In the genomic region with DNA sequence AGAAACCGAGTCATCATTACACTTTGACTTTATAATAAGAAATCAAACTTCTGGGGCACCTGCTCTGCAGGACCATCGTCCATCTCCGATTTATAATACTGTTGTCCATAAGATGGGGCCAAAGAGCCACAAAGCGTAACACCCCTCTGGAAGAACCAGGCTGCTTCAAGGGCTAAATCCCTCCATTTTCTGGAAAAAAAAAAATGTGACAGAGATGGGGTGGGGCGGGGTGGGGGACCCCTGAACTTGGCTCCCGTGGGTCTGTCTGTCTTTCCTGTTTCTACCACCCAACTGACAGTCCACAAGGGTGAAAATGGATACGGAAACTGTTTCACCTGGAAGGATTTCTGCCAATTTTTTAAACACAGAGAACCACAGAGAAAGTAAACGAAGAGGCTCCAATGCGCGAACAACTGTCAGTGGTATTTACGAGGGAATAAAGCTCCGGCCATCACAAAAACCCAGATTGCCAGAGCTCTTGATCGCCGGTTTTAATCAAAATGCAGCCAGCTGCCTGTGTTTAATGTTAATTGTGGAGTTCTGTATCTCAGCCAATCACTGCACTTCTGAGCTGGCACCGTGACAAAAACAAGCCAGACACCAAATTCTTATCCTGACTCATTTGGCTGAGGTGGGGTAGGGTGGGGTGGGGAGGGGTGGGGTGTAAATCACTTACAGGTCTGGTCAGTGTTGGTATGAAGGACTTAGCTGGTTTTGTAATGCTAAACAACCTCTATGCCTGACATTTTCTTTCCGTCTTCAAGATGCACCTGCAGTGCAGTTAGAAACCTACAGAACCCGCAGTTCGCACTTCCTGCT, we compare ENCODE assay signal across 8 mouse cellular contexts.
DNase-seq lines count a peak whose midpoint lies in the region; ATAC-seq lines count a peak whose summit lies in the region.

No protein-coding gene starts in this region.

- peaks cover 40% of the 10 kb centered on the region for H3K27me3 ChIP-seq in embryonic facial prominence, embryonic 10.5 days (replicated peaks; ENCODE audit: low read depth, poor library complexity, severe bottlenecking)
- H3K27me3 ChIP-seq in heart, embryonic 16.5 days (ENCODE audit: control insufficient read depth, insufficient read depth, low read length) = 0 out of 2 replicates have a peak, but pooled peaks cover 3% of the 10 kb centered on the region
- no peaks in the 10 kb centered on the region; the same call in 1 of the 2 replicates for H3K27me3 ChIP-seq in liver, embryonic 16.5 days (ENCODE audit: control insufficient read depth, insufficient read depth, low read depth, low read length)
- H3K27me3 ChIP-seq in neural tube, embryonic 13.5 days = peaks cover 18% of the 10 kb centered on the region

- H3K36me3 ChIP-seq in embryonic facial prominence, embryonic 10.5 days (replicated peaks) = no peaks in the 10 kb centered on the region
- no peaks in the 10 kb centered on the region for H3K36me3 ChIP-seq in heart, embryonic 16.5 days (ENCODE audit: control insufficient read depth, insufficient read depth)
- no peaks in the 10 kb centered on the region for H3K36me3 ChIP-seq in liver, embryonic 16.5 days (ENCODE audit: control insufficient read depth, insufficient read depth)
- H3K36me3 ChIP-seq in neural tube, embryonic 13.5 days = no peaks in the 10 kb centered on the region

- H3K4me3 ChIP-seq in embryonic facial prominence, embryonic 10.5 days = peak overlapping the region; percentile 45
- peak overlapping the region; percentile 55 for H3K4me3 ChIP-seq in heart, embryonic 16.5 days (ENCODE audit: low read length)
- peak overlapping the region; percentile 30 for H3K4me3 ChIP-seq in liver, embryonic 16.5 days (ENCODE audit: low read depth, low read length)
- H3K4me3 ChIP-seq in neural tube, embryonic 13.5 days = peak overlapping the region; percentile 31

- peak overlapping the region; percentile 39; the same call in 1 of the 2 replicates for H3K9ac ChIP-seq in heart, embryonic 16.5 days (ENCODE audit: low read length)
- 0 out of 2 replicates have a peak overlapping the region, but pooled peaks have one; percentile 15 for H3K9ac ChIP-seq in liver, embryonic 16.5 days (ENCODE audit: low read depth, low read length)
- H3K9ac ChIP-seq in neural tube, embryonic 13.5 days = peak overlapping the region; percentile 17

- no peak overlapping the region; the same call in 1 of the 2 replicates for H3K27ac ChIP-seq in embryonic facial prominence, embryonic 10.5 days (replicated peaks)
- H3K27ac ChIP-seq in heart, embryonic 16.5 days (ENCODE audit: low read length) = no peak overlapping the region
- H3K27ac ChIP-seq in liver, embryonic 16.5 days (ENCODE audit: low read length) = peak overlapping the region; percentile 56; the same call in 1 of the 2 replicates
- H3K27ac ChIP-seq in neural tube, embryonic 13.5 days (replicated peaks) = no peak overlapping the region

- 9% methylated on average over 18 of the region's 18 CpGs for WGBS in embryonic facial prominence, embryonic 10.5 days
- WGBS in heart, embryonic 16.5 days = 8% methylated on average over 18 of the region's 18 CpGs
- WGBS in liver, embryonic 16.5 days (ENCODE audit: insufficient replicate concordance) = 11% methylated on average over 18 of the region's 18 CpGs
- 6% methylated on average over 18 of the region's 18 CpGs for WGBS in neural tube, embryonic 13.5 days

- peaks cover 4% of the 10 kb centered on the region; the same call in 1 of the 2 replicates for H3K9me3 ChIP-seq in embryonic facial prominence, embryonic 10.5 days
- no peaks in the 10 kb centered on the region for H3K9me3 ChIP-seq in heart, embryonic 16.5 days (replicated peaks; ENCODE audit: control insufficient read depth, low read length)
- H3K9me3 ChIP-seq in liver, embryonic 16.5 days (replicated peaks; ENCODE audit: control insufficient read depth, low read length) = no peaks in the 10 kb centered on the region
- no peaks in the 10 kb centered on the region for H3K9me3 ChIP-seq in neural tube, embryonic 13.5 days

- peak overlapping the region; percentile 87 for H3K4me2 ChIP-seq in heart, embryonic 16.5 days (ENCODE audit: low read depth, low read length)
- H3K4me2 ChIP-seq in liver, embryonic 16.5 days (ENCODE audit: low read depth, low read length) = peak overlapping the region; percentile 56
- peak overlapping the region; percentile 62 for H3K4me2 ChIP-seq in neural tube, embryonic 13.5 days

- H3K4me1 ChIP-seq in embryonic facial prominence, embryonic 10.5 days = peaks cover 23% of the 10 kb centered on the region
- peaks cover 14% of the 10 kb centered on the region for H3K4me1 ChIP-seq in heart, embryonic 16.5 days (ENCODE audit: control insufficient read depth, insufficient read depth, low read length)
- peaks cover 8% of the 10 kb centered on the region for H3K4me1 ChIP-seq in liver, embryonic 16.5 days (ENCODE audit: control insufficient read depth, low read depth, low read length)
- H3K4me1 ChIP-seq in neural tube, embryonic 13.5 days (replicated peaks) = peaks cover 20% of the 10 kb centered on the region

- peak; percentile 46; the same call in 1 of the 2 replicates for ATAC-seq in heart, embryonic 16.5 days (replicated peaks; ENCODE audit: extremely low read depth, insufficient read depth, low FRiP score)
- ATAC-seq in liver, embryonic 16.5 days (ENCODE audit: low read depth) = no peak
- peak; percentile 71 for ATAC-seq in neural tube, embryonic 13.5 days (ENCODE audit: low read depth)

- DNase-seq in ovary, postnatal 36 days (ENCODE audit: low spot score) = peak; percentile 23
- DNase-seq in ovary, adult 18-20 months (ENCODE audit: low spot score) = no peak
- peak; percentile 52 for DNase-seq in embryonic facial prominence, embryonic 10.5 days (ENCODE audit: low spot score)
- DNase-seq in kidney, postnatal 36 days = peak; percentile 78 to 80
- DNase-seq in B cell, adult 2 months = no peak

Comparison
In these comparisons a context has a peak if more than half of its experiments do, and no peak if none do; other contexts are left out.
1. DNase-seq: peak in ovary, postnatal 36 days (single experiment), embryonic facial prominence, embryonic 10.5 days (single experiment) and kidney, postnatal 36 days (2 of 2); none in ovary, adult 18-20 months (single experiment) and B cell, adult 2 months (0 of 2).
2. Peak in every context shown above with its lines, with median percentiles within 50 percentile points of each other: H3K4me3 ChIP-seq, H3K4me2 ChIP-seq and H3K9ac ChIP-seq.